Mouse (Mus musculus) hindbrain, embryonic 14.5 days (tissue): ENCODE results near the gene Olfr324. TPM values are rescaled to one million over a fixed set of nuclear protein-coding genes. Genes with fewer than 3 reads are reported as not detected.

Experiments
- ATAC-seq: fragments of 200-750 bp; cut with Nextera tagmentation; 2 replicates; pipeline ENCODE4 v1.8.0; 2017; ENCODE audit warnings: moderate number of reproducible peaks, mild to moderate bottlenecking, moderate TSS enrichment, moderate library complexity; ENCODE audit not compliant: low FRiP score
- DNase-seq: peaks from one replicate; pipeline ENCODE4 v3.0.0-alpha.2; 2015; ENCODE audit warnings: low spot score
- H3K27ac ChIP-seq: fragments of 300-500 bp; sonication (generic); 2 replicates; pipeline ENCODE4 v1.5.1; 2014; ENCODE audit warnings: mild to moderate bottlenecking, moderate library complexity
- H3K27me3 ChIP-seq: fragments of 300-500 bp; sonication (generic); 2 replicates; pipeline ENCODE4 v1.6.1; 2014; ENCODE audit warnings: mild to moderate bottlenecking, low read length, mixed read lengths; ENCODE audit not compliant: control insufficient read depth, insufficient read depth
- H3K36me3 ChIP-seq: fragments of 300-500 bp; sonication (generic); replicated peaks from 2 replicates; pipeline ENCODE4 v1.6.1; 2014; ENCODE audit not compliant: control insufficient read depth, insufficient read depth
- H3K4me1 ChIP-seq: fragments of 300-500 bp; sonication (generic); replicated peaks from 2 replicates; pipeline ENCODE4 v1.6.1; 2014; ENCODE audit warnings: antibody characterized with exemption, low read length, mixed read lengths; ENCODE audit not compliant: control insufficient read depth, insufficient read depth
- H3K4me2 ChIP-seq: fragments of 300-500 bp; sonication (generic); replicated peaks from 2 replicates; pipeline ENCODE4 v1.6.1; 2014; ENCODE audit warnings: mild to moderate bottlenecking, moderate library complexity
- H3K4me3 ChIP-seq: fragments of 300-500 bp; sonication (generic); replicated peaks from 2 replicates; pipeline ENCODE4 v1.5.1; 2014; ENCODE audit warnings: mild to moderate bottlenecking, low read length
- H3K9ac ChIP-seq: fragments of 300-500 bp; sonication (generic); 2 replicates; pipeline ENCODE4 v1.6.1; 2014
- H3K9me3 ChIP-seq: fragments of 300-500 bp; sonication (generic); 2 replicates; pipeline ENCODE4 v1.6.1; 2016; ENCODE audit warnings: low read length; ENCODE audit not compliant: control insufficient read depth
- WGBS: fragments of 180-500 bp; shearing (Covaris S2); extraction: QIAGEN DNeasy Blood & Tissue Kit; methylation state at CpG from one replicate; pipeline ENCODE4 v1.1.7; 2014; 5-methylcytosine and 5-hydroxymethylcytosine counted together
- polyA plus RNA-seq: library from polyadenylated mRNA; unstranded; fragments of >200 nt; fragmentation: Nextera tagmentation; extraction: Ambion mirVana; gene quantifications from 2 replicates; pipeline ENCODE4 v1.2.1, GENCODE M21; 2014

The Olfr324 gene
- polyA plus RNA-seq, result 0.25 TPM in 1 of 2 replicates, not detected in the other

DNA sequence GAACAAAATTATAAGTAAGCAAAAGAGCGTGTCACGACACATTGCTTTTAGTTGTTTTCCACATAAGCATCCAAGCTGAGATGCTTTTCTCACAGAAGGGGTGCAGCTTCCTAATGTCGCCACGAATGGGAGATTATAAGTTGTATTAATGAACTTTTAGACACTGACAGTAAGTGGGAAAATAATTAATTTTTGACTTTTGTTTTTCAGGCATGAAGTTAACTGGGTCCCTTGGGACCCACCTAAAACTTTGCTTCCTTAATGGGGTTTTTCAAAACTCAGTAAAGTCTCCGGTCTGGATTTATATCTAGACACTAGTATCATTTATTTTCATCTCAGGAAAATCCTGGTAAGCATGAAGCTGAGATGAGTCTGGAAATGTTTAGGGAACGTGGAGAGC is at the start of gene Olfr324:
Gene Olfr324 (plus strand): TSS at position 301 of the 400 bp plus-strand sequence.
- 83% methylated on average over 6 of the region's 6 CpGs for WGBS
- H3K9ac ChIP-seq, result no peak within 1 kb of the TSS
- H3K36me3 ChIP-seq, result no peaks in the 10 kb centered on the region
- H3K27me3 ChIP-seq, result no peaks in the 10 kb centered on the region
- no peaks in the 10 kb centered on the region for H3K4me1 ChIP-seq
- ATAC-seq (no peak), DNase-seq (no peak)
- no peak within 1 kb of the TSS for H3K4me3 ChIP-seq
- no peak within 1 kb of the TSS for H3K4me2 ChIP-seq
- no peaks in the 10 kb centered on the region for H3K9me3 ChIP-seq
- H3K27ac ChIP-seq, result no peak within 1 kb of the TSS

DNA sequence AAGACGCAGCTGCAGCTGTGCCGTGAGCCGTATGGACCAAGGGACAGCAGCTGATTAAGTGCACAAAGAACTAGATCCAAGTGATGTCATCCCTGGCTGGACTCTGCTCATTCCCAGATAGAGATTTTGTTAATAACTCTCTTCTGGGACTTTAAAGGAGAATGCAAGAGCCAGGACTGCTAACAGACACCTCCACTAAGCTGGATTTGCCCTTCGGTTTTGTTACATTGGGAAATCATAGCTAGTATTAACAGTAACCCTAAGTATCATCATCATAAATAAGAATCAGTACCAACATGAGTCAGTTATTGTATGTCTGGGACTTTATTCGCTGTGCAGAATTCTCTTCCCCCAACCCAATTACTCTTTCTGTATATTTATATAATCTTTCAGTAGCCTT is 48.6 kb upstream of the Olfr324 start, which contains the start of gene Olfr329-ps:
Gene Olfr329-ps (minus strand): TSS at position 101 of the 400 bp plus-strand sequence.
- WGBS, result 81% methylated on average over 5 of the region's 5 CpGs

DNA sequence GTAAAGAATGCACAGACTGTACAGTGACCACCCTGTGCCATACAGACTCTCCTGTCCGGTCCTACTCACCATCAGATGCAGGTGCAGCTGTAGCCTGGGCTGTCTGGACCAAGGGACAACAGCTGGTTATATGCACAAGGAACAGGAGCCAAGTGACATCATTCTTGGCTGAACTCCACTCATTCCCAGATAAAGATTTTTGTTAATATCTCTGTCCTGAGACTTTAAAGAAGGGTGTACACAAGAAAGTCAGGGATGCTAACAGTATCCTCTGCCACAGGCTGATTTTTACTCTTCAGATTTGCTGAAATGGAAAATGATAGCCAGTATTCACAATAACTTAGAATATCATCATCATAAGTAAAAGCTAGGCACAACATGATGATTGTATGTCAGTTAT is 39.4 kb upstream of the Olfr324 start, which contains the start of gene Olfr328:
Gene Olfr328 (minus strand): TSS at position 101 of the 400 bp plus-strand sequence.
- Histone ChIP-seq H3K4me3 (no peak within 1 kb of the TSS), H3K4me2 (no peak within 1 kb of the TSS), H3K4me1 (no peaks in the 10 kb centered on the region), H3K27ac (no peak within 1 kb of the TSS), H3K9ac (no peak within 1 kb of the TSS), H3K9me3 (no peaks in the 10 kb centered on the region), H3K27me3 (no peaks in the 10 kb centered on the region), H3K36me3 (no peaks in the 10 kb centered on the region)
- no peak for DNase-seq
- ATAC-seq, result no peak
- 88% methylated on average over 1 of the region's 1 CpGs for WGBS

More for the DNA sequence above, 48.6 kb upstream of the Olfr324 start, which contains the start of gene Olfr329-ps:
- H3K4me2 ChIP-seq, result no peak within 1 kb of the TSS
- no peaks in the 10 kb centered on the region for H3K27me3 ChIP-seq
- no peaks in the 10 kb centered on the region for H3K9me3 ChIP-seq
- H3K27ac ChIP-seq, result no peak within 1 kb of the TSS
- no peaks in the 10 kb centered on the region for H3K4me1 ChIP-seq
- no peak within 1 kb of the TSS for H3K9ac ChIP-seq
- DNase-seq (no peak), ATAC-seq (no peak)
- H3K4me3 ChIP-seq, result no peak within 1 kb of the TSS
- H3K36me3 ChIP-seq, result no peaks in the 10 kb centered on the region

DNA sequence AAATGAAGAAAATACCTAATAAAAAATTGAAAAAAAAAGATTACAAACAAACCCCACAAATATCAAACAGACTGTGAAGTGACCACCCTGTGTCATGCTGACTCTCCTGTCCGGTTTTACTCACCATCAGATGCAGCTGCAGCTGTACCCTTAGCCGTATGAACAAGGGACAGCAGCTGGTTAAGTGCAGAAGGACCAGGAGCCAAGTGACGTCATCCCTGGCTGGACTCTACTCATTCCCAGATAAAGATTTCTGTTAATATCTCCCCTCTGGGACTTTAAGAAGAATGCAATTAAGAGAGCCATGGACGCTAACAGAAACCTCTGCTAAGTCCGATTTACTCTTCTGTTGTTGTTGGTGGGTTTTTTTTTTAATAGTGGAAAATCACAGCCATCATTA is 24.5 kb upstream of the Olfr324 start, which contains the start of gene Olfr224:
Gene Olfr224 (minus strand): TSS at position 149 of the 400 bp plus-strand sequence.
- ATAC-seq, result no peak

DNA sequence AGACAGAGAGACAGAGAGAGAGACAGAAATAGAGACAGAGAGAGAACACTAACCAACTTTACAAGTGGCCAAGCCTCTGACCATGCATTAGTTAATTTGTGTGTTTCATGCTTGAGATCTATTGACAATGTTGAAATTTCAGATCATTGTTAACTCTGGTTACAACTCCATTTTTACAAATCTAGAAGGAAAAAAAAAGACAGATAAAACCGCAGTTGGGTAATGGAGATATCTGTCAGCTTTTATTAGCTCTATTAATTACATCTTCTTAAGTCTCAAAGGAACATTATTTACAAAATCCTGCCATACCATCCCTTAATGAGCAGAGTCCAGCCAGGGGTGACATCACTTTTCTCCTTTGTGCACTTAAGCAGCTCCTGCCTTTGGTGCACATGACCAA is 17.5 kb upstream of the Olfr324 start, which contains the start of gene Olfr325:
Gene Olfr325 (plus strand): TSS at position 301 of the 400 bp plus-strand sequence.
- Histone ChIP-seq H3K4me1 (no peaks in the 10 kb centered on the region), H3K9me3 (no peaks in the 10 kb centered on the region), H3K36me3 (no peaks in the 10 kb centered on the region), H3K27me3 (no peaks in the 10 kb centered on the region), H3K9ac (no peak within 1 kb of the TSS), H3K27ac (no peak within 1 kb of the TSS), H3K4me2 (no peak within 1 kb of the TSS), H3K4me3 (no peak within 1 kb of the TSS)
- ATAC-seq, result no peak
- WGBS, result 85% methylated on average over 1 of the region's 1 CpGs
- DNase-seq, result no peak

More for the DNA sequence above, 24.5 kb upstream of the Olfr324 start, which contains the start of gene Olfr224:
- H3K9me3 ChIP-seq, result no peaks in the 10 kb centered on the region
- no peaks in the 10 kb centered on the region for H3K27me3 ChIP-seq
- no peak within 1 kb of the TSS for H3K9ac ChIP-seq
- WGBS, result 81% methylated on average over 5 of the region's 5 CpGs
- no peaks in the 10 kb centered on the region for H3K36me3 ChIP-seq
- H3K4me3 ChIP-seq, result no peak within 1 kb of the TSS
- DNase-seq, result no peak
- H3K4me2 ChIP-seq, result no peak within 1 kb of the TSS
- H3K4me1 ChIP-seq, result no peaks in the 10 kb centered on the region
- no peak within 1 kb of the TSS for H3K27ac ChIP-seq

DNA sequence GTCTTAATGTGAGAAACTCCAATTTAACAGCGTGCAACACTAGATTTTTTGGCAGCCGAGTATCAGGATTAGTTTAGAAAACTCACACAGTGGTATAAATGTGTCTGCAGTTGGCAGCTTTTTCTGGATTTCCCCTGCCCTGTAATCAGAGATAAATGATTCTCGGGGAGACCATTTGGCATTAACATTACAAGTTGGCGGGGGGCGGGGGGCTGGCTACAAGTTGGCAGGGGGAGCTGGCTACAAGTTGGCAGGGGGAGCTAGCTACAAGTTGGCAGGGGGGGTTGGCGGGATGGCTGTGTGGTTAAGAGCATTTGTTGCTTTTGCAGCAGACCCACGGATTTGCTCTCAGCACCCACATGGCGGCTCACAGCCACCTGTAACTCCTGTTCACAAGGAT is 16.3 kb upstream of the Olfr324 start:
- 73% methylated on average over 8 of the region's 8 CpGs for WGBS
- Histone ChIP-seq H3K9me3 (no peaks in the 10 kb centered on the region), H3K4me1 (no peaks in the 10 kb centered on the region), H3K9ac (no peak overlapping the region), H3K27ac (no peak overlapping the region), H3K4me2 (no peak overlapping the region), H3K27me3 (no peaks in the 10 kb centered on the region), H3K4me3 (no peak overlapping the region), H3K36me3 (no peaks in the 10 kb centered on the region)
- DNase-seq (no peak), ATAC-seq (no peak)

DNA sequence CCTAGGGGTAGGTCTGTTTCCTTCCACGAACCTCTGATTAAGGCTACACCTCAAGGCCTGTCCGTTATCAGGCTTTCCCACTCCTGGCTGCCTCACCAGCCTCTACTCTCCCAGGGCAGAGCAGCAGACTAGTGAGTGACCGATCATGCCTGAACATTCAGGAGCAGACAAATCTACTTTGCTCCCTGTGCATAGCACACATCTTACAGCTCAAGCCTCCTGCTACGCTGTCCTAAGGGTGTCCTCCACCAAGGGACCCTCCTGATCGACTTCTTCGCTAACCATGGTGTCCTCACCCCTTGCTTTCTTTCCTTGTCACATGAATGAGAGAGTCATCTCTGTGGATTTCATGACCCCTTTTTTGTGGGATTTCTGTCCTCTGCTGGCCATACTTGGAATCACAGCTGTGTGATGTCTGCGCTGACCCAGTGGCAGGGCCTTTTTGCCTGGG is 7.0 kb upstream of the Olfr324 start:
- H3K4me1 ChIP-seq, result no peaks in the 10 kb centered on the region
- no peaks in the 10 kb centered on the region for H3K27me3 ChIP-seq
- DNase-seq (peak; percentile 52), ATAC-seq (no peak)
- H3K4me2 ChIP-seq, result no peak overlapping the region
- no peak overlapping the region for H3K4me3 ChIP-seq
- H3K9me3 ChIP-seq, result no peaks in the 10 kb centered on the region
- no peak overlapping the region for H3K27ac ChIP-seq
- H3K9ac ChIP-seq, result no peak overlapping the region
- WGBS, result 70% methylated on average over 7 of the region's 7 CpGs
- no peaks in the 10 kb centered on the region for H3K36me3 ChIP-seq

DNA sequence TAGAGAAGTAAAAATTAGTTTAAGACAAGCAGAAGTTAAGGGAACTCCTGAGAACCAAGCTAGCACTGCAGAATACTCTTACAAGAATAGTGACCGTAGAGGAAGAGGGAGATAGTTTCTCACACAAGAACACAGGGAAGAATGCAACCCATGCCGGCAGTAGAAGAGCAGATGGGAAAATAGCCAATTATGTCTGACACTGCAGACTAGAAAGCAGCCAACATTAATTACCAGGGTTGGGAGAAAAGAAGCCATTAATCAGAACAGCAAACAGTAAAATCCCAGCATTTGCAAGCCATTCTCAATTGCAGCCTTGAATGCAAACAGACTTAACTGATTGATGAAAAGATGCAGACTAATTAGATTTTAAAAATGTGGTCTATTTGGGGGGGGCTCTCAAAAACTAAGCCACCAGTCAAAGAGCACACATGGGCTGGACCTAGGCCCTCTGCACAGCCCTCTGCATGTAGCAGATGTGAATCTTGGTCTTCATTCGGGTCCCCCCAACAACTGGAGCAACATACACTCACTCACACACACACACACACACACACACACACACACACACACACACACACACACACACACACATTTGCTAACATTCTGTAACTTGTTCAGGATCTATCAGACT is 6.2 kb upstream of the Olfr324 start:
- DNase-seq (no peak), ATAC-seq (no peak)
- H3K27ac ChIP-seq, result no peak overlapping the region

DNA sequence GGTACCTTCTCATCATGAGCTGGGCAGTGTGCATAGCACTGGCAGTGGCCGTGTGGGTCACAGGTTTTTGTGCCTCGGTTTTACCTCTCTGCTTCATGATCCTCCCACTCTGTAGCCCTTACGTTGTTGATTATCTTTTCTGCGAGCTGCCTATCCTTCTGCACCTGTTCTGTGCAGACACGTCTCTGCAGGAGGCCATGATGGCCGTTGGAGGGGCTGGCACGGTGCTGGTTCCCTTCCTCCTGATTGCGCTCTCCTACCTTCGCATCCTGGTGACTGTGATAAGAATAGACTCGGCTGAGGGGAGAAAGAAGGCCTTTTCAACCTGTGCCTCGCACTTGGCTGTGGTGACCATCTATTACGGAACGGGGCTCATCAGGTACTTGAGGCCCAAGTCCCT is 2.9 kb downstream of the Olfr324 start:
- H3K27me3 ChIP-seq, result no peaks in the 10 kb centered on the region
- no peaks in the 10 kb centered on the region for H3K4me1 ChIP-seq
- ATAC-seq (no peak), DNase-seq (no peak)
- H3K27ac ChIP-seq, result no peak overlapping the region
- WGBS, result 89% methylated on average over 13 of the region's 13 CpGs
- H3K9ac ChIP-seq, result no peak overlapping the region
- H3K9me3 ChIP-seq, result no peaks in the 10 kb centered on the region
- no peaks in the 10 kb centered on the region for H3K36me3 ChIP-seq
- H3K4me2 ChIP-seq, result no peak overlapping the region
- no peak overlapping the region for H3K4me3 ChIP-seq

More for the DNA sequence above, 6.2 kb upstream of the Olfr324 start:
- Histone ChIP-seq H3K9me3 (no peaks in the 10 kb centered on the region), H3K4me2 (no peak overlapping the region), H3K4me3 (no peak overlapping the region), H3K36me3 (no peaks in the 10 kb centered on the region), H3K27me3 (no peaks in the 10 kb centered on the region), H3K4me1 (no peaks in the 10 kb centered on the region), H3K9ac (no peak overlapping the region)
- 47% methylated on average over 3 of the region's 3 CpGs for WGBS
